Mouse (Mus musculus) testis, postnatal 10 days (tissue): ENCODE measurements around the gene Nr1d1.

Experiments
- DNase-seq: peaks from one replicate; pipeline ENCODE4 v3.0.0; 2021; ENCODE audit warnings: low spot score

Nr1d1 gene

GRCm38 (mm10) chr11:98788139-98788538 is 13.0 kb upstream of the Nr1d1 start:
- no peak for DNase-seq

GRCm38 (mm10) chr11:98787691-98788090 is 12.6 kb upstream of the Nr1d1 start:
- DNase-seq = no peak

- peak; percentile 64 for DNase-seq
Measured at GRCm38 (mm10) chr11:98787229-98787628, 12.1 kb upstream of the Nr1d1 start.

- peak; percentile 97 for DNase-seq
Measured at GRCm38 (mm10) chr11:98786359-98787214, 11.5 kb upstream of the Nr1d1 start.

GRCm38 (mm10) chr11:98785772-98786281 is 10.7 kb upstream of the Nr1d1 start:
- peak; percentile 82 for DNase-seq

- no peak for DNase-seq
Measured at GRCm38 (mm10) chr11:98785214-98785613, 10.1 kb upstream of the Nr1d1 start.

- no peak for DNase-seq
Measured at GRCm38 (mm10) chr11:98784139-98784538, 9.0 kb upstream of the Nr1d1 start.

- DNase-seq = peak; percentile 94
Measured at GRCm38 (mm10) chr11:98783236-98783696, 8.1 kb upstream of the Nr1d1 start.

GRCm38 (mm10) chr11:98782651-98783235 is 7.6 kb upstream of the Nr1d1 start:
- DNase-seq = peak; percentile 71

GRCm38 (mm10) chr11:98781851-98782512 is 6.8 kb upstream of the Nr1d1 start:
- peak; percentile 74 for DNase-seq

- DNase-seq = no peak
Measured at GRCm38 (mm10) chr11:98777888-98778287, 2.8 kb upstream of the Nr1d1 start.

- DNase-seq = peak; percentile 74
Measured at GRCm38 (mm10) chr11:98776843-98777590, 1.9 kb upstream of the Nr1d1 start.

GRCm38 (mm10) chr11:98776052-98776764 is 1.1 kb upstream of the Nr1d1 start:
- no peak for DNase-seq

- peak; percentile 97 for DNase-seq
Measured at GRCm38 (mm10) chr11:98775348-98776051, 367 bp upstream of the Nr1d1 start.

GRCm38 (mm10) chr11:98773635-98774295 is 1.4 kb downstream of the Nr1d1 start:
- DNase-seq = peak; percentile 99

- no peak for DNase-seq
Measured at GRCm38 (mm10) chr11:98772667-98773171, 2.4 kb downstream of the Nr1d1 start.

GRCm38 (mm10) chr11:98771844-98772525 is 3.1 kb downstream of the Nr1d1 start:
- peak; percentile 82 for DNase-seq

- DNase-seq = no peak
Measured at GRCm38 (mm10) chr11:98771131-98771530, 4.0 kb downstream of the Nr1d1 start.
